Mouse (Mus musculus) heart, adult 18-20 months (tissue): ENCODE measurements around the gene Zic4. TPM values are rescaled to one million over a fixed set of nuclear protein-coding genes. Genes with fewer than 3 reads are reported as not detected.
A peak's percentile ranks its signal among the peaks of the same experiment; 100 is the strongest.

Source experiments
- DNase-seq, 2 experiments: peaks; one replicate each; pipeline ENCODE4 v3.0.0; 2021 to 2022; ENCODE audit warnings: mixed read lengths in 1 of 2
- long read RNA-seq, 2 experiments: library from polyadenylated mRNA; stranded (forward); transcript quantifications; one replicate each; pipeline ENCODE4 v2.0.0; 2021
- total RNA-seq, 2 experiments: library from RNA; stranded (reverse); gene quantifications; 2 replicates each; pipeline ENCODE4 v1.2.3; 2021

Gene Zic4
- not detected for total RNA-seq
- long read RNA-seq, experiment 1 = 0 reads
- long read RNA-seq, experiment 2 = 0 reads

DNA sequence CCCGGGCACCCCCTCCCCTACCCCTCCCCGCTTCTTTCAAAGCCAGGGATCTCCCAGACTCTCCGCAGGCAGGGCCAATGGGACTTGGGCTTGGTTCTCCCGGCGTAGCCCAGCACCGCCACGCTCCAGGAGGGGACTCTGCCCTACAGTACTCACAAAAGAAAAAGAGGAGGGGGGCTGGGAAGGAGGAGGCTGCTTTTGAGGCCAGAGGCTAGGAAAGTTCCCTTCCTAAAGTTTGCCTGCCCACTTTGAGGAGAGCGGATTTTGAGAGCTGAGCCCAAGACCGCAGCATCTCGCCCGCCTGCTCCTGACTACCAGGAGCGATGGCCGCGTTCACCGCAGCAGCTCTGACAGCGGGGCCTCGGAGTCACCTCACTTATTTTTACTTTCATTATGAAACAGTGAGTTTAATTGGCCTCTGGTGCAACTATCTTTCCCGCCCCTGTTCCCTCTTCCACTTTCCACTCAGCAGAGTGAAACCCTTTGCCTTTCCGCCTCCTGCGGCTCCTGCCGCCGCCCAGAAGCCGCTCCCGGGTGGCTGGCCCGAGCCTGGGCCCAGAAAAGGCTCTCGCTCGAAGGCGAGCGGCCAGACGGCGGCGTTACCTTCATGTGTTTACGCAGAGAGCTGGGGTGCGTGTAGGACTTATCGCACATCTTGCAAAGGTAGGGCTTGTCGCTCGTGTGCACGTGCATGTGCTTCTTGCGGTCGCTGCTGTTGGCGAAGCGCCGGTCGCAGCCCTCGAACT is at the start of gene Zic4:
TSS of gene Zic4 (plus strand) at position 558 of the 746 bp plus-strand sequence.
- peak in 1 of 2 experiments; percentile 34 for DNase-seq

DNA sequence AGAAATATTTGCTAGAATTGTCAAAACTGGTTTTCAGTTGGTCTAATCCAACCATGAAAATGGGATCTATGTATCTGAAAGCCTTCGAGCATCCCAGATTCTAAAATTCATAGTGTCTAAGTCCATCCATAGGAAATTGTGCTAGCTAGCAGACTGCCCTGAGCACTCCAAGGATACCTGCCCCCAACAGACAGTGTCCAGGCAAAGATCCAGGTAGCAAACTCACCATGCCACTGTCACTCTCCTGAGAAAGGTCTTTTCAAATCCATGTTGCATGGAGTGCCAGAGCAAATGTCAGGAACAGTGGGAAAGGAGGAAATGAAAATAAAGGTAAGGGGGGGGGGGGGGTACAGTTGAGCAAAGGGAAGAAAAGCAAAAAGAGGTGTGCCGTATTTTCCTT is 14.6 kb upstream of the Zic4 start:
- no peak for DNase-seq

DNA sequence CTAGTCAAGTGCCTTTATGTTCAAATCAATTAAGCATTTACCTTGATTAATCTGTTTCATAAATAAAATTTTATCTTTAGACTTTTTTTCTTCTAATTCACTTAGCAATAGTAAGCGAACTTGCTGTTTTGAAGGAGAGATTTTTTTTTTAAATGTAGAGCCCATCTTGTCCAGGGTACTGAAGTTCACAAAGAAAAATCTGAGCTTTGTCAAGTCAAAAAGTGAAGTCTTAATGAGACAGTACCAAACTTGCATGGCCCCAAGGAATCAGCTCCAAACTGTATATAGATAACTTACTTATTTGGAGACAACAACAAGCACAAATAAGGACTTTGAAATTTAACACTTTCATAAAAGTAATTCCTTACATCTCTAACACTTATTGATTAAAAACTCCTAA is 13.5 kb upstream of the Zic4 start:
- DNase-seq = no peak

DNA sequence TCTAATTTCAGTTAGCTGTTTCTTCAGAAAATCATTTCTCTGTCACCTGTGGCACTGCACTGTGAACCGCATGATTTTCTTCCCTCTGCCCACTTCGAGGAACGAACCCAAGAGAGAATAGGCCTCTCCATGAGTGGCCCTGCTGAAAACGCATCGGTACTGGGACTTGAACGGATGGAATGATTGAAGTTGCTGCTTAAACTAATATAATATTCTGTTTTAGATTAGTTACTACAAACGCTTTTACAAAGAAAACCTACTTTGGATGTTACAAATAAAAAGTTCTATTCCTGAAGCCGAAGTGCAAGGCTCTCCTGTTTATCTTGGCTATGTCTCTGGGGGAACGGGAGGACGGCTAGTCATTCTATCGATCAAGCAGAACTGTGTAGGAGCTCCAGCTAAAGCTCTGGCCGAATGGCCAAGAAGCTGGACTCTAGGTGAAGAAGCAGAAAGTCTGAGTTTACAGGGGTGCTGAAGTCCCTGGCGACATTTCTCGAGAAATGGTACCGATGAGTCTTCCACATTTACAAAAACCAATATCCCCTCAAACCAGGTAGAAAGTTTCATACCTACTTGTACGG is 11.9 kb upstream of the Zic4 start:
- no peak for DNase-seq

DNA sequence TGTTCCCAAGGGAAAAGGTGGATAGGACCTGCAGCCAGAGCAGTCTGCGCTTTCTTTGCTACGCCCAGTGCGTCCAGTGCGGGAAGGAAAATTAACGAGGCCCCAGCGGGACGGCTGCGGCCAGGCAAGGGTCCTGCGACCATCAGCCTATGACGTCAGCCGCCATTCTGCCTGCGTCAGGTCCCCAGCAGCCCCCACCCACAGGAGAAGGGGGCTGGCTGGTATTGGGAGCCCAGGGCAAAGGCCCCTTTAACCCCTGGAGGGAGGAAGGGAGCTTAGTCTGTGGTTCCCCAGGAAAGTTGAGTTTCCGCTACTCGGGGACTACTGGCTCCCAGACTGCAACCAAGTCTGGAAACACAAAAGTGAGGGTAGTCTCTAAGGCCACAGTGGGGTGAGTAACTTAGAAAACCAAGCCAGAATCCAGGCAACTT is 11.3 kb upstream of the Zic4 start:
- no peak for DNase-seq

DNA sequence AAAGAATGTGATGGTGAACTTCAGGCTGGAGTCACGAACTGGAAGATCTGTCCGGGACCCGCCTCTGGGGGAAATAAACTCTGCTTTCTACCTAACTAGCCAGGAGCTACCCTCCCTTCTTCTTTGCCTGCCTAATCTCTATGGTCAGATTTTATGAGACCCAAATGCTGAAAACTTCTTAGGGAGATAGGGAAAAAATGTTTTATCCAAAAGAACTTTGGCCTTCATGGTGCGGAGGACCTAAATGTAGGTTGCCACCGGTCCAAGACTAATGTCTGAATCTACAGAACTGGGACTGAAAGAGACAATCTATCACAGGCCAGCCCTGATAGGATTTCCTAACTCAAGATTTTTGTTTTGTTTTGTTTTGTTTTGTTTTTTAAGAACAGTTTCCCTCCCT is 10.9 kb upstream of the Zic4 start:
- no peak for DNase-seq

DNA sequence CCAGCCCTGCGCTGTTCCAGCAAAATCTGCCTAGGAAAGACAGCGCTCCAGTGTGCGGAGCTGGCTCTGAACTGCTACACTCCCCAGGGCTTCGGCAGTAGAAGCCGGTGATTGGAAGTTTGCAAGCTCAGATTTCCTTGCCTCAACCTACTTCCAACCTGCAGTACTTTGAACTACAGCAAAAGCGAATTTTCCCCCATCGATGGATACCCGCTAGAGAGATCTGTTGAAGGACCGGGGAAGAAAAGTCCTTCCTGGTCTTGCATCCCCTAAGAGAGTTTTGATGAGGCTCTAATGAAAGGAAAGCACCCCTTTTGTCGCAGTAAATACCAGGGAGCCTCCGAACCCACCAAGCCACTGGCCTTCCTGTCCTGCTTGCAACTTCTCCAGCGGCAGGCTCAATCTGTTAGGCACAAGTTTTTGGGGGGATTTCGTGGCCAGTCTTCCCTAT is 10.2 kb upstream of the Zic4 start:
- DNase-seq = no peak

DNA sequence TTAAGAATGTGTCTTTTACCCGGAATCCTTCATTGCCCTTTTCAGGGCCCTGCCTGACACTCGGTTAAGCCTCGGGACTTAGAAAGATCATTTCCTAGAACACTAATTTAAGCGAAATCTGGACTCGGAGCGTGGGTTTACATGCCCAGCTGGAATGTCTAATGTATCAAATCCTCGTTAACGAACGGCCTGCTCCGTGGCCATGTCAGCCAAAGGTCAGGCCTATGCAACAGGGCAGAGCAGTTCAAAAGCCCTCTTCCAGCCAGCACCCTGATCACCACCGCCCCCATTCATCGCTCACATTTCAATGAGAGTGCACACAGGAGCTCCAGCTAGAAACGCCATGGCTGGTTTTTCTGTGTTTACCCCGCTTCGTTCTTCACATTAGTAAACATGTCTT is 9.4 kb upstream of the Zic4 start:
- no peak for DNase-seq

DNA sequence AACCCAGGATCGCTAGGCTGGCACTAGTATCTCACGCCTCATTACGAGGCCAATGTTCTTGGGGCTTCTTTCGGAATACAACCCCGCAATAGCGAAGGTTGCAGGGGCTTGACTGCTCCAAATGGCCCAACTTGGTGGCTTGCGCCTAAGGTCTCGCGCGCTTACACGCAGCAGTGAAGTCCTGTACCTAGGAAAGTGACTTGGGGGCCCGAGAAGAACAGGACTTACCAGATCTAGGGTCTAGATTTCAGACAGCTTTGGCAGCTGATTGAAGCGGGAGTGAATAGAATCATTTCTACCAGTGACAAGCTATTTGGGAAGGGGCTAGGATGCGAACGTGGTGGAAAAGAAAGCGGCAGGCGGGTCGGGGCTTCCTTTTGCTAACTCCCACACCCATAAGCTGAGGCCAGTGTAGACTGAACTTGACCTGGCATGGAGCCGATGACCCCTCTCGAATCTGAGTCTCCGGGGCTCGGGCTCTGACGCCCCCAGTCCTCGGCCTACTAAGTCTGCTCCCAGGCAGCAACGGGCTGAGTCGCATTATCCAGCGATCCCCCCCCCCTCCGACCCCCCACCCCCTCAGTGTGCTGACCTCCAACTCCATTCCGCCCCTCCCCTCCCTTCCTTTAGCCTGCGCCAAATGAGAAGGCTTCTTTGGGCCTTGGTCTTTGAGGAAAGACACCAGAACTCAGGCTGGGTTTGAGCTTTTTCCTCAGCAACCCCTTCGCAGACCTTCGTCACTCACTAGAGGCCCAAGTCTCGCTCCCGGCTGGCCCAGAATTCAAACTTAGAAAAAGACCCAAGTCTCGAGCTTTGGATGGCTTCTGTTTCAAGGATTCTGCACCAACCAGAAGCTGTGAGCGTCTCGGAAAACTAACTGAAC is 8.4 kb upstream of the Zic4 start:
- DNase-seq = no peak

DNA sequence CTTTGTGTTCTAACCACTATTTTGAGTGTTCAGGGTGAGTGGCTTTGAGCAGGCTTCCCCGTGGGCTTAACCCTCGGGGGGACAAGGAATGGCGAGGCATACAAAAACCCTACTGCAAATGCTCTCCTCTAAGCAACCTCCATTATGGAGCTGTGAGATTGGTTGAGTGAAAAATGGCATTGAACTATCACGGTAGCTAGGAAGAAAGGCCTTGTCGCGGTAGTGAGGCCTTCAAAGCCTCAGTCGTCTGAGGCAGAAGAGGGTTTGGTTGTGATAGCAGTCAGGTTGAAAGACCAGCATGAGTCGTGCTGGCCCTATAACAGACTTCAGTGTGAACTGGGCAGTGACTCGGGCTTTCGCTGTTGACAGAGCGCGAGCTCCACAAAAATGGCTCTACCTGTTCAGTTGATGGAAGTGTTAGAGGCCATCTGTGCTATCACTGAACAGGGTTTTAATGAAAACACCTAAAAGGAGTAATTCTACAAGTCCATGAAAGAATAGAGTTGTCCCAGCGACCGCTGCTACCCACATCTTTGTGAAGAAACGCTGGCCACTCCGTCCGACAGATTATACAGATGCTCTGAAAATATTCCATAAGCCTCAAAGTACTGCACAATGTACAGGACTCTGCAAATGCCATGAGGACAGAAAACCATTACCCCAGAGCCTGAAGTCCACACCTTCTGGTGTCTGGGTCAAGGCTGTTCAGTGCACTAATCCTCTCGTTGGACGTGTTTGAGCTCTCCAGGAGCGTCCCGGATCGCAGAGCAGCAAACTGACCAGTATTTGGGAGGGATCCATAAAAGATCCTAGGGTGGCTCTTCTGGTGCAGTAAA is 7.6 kb upstream of the Zic4 start:
- no peak for DNase-seq

DNA sequence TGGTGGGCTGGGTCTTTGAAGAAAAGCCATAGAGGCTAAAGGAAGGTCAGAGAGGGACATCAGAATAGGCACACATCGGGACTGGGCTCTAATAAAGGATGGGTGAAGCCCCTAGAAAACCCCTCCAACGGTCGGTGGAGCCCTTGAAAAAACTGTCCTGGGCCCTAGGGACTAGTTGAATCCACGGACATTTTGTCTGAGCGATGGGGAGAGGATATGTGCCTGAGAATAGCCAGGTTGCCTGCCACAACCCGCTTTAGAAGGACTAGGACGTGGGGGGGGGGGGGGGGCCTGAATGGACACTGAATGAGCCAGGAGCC is 7.0 kb upstream of the Zic4 start:
- DNase-seq = no peak

DNA sequence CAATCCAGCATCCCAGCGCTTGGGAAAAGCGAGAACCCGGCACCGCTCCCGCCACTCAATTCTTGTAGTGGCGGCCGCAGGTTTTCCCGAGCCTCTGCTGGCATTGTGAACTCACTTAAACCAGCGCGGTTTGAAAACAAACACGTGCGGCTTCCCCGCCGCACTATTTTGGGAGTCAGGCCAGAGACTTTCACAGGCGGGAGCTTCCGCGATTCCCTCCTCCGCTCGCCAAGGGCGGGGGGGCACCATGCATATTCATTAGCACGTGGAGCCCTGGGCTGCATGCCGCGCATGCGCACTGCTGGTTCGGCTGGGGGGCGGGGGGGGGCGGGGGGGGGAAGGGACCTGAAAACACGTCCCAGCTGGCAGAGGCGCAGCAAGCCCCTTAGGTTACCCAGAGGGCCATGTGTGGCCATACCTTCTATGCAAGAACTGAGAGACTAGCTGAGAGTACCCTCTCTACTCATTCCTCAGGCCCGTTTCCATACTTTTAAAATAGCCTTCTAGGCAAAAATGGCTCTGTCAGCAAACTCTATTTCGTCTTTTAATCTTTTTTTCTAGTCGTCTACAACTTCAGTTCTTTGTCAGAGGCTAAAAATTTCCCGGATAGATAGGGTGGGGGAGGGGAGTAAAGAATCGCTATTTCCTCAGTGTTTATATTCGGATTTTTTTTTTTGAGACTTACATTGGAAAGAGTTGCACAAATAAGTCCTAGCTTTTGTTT is 6.4 kb upstream of the Zic4 start:
- DNase-seq = no peak

DNA sequence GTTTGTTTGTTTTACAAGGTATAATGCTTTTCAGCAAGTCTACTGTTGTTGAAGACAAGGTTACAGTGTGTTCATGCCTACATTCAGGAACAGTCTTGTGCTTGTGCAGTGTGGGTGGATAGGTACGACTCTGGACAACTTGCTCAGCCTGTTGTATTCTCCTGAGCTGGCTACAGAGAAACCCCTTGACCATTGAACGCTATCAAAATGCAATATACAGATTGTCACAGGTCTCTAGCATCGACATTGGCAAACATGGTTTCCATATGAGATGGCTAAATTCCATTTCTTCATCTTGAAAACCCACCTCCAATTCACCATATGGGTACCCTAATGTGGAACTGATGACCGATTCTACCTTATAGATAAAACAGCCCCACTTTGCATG is 5.9 kb upstream of the Zic4 start:
- DNase-seq = no peak

DNA sequence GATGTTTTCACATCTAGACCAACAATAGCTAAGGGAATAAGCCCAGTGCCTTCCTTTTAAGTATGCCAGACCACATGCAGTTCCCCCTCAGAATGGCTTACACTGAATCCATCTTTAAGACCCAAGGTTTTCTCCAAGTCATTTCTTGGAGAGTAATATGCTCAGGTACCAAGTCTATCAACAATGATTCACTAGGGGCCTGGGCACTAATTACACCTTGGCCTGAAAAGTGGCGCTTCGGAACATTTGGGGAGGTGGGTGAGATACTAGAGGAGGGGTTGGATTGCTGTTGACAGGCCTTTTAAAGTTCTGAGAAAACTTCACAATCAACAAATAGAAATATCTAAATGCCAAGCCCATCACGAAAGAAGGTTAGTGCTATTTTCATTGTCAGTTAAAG is 4.9 kb upstream of the Zic4 start:
- DNase-seq = no peak

DNA sequence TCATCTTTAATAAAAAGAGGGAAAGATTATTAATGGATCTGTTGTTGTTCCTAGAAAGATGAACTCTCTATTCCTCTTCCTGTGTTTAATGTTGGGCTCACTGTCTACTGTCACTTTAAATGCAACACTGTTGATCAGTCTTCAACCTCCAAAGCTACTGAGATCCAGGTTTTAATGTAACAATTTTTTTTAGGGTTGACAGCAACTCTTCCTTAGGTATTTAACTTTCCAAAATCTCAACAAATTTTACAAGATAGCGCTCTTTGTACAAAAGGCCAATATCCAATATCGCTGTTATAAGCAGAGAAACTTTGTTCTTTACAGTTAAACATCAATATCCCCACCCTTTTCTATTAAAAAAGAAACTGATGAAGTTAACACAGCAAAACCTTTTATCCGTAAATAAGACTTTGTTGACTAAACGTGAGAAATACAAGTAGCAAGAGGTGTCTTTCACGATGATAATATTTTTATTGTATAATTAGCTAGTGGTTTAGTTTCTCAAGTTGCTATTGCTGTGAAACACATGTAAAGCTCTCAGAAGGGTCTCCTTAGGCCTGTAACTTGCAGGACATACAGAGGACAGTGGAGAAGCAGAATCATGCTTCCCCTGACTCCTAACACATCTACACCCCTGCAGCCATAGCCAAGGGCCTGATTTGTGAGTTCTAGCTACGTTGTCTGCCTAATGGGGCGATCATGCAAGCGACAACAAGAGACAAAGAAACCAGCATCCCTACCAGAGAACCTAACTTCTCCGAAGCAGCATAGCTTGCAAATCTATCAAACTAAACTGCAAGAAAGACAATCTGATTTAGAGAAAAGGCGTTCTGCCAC is 3.1 kb upstream of the Zic4 start:
- no peak for DNase-seq

DNA sequence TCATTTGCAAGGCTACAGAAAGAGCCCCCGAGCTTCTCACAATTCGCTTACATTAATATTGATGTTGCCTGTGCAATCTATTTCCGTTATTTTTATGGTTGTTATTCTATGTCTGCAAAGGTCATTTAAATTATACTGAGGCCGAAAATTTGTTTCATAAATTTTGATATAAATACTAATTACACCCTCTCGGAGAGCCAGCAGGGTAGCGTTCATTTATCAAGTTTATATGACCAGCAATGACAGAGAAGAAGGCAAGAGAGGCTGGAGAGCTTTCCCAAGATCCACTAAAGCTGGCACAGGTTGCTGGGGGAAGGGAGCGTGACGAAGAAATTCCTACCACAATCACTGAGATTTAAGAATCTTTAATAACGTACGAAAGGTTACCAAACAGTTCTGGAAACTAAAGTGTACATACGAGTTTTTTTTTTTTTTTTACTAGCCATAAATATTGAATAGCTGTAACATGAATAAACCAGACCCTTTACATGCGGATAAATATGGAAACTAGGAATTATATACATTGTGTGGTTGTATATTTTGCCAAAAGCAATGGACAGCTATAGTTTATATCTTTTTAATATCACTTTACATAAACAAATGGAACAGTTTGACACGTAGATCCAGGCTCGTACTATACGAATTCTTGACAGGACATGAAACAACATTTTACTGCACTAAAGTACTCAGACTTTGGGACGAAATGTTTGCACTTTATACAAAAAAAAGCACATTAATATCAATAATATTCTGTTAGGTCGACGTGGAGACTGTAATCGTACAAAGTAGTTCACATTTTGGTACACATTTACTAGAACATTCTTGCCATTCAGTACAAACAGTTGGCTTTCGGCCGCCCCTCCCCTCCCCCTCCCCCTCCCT is 1.8 kb upstream of the Zic4 start:
- no peak for DNase-seq

DNA sequence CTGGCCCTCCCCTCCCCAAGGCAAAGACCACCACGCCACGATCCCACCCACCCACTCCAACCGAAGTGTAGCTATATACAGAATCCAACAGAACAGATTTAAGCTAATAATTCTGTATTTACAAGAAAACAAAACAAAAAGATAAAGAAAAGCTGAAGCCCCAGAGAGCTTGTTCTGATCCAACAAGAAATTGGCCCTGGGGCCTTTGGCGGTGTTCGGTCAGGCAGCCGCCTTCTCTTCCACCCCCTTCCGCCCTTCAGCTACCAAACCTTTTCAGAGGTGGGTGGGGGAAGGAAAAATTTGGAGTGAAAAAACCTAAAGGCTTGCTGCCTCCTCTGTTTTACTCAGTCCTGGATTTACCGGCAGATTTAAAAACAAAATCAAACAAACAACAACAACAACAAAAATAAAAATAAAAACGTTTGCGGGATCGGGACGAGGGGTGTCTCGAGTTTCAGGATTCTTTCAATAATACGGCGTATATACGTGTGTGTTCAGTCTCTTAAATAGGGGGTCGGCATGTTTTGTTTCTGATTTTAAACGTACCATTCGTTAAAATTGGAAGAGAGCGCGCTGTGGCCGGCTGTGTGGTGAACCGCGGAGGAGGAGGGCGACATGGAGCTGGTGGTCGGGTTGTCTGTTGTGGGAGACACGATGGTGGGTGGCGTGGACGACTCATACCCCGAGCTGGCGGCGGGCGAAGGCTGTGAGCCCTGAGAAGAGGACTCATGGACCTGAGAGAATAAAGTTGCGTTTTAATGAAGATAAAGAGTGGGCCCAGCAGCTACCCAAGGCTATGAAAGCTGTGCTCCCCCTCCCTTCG is 969 bp upstream of the Zic4 start:
- DNase-seq = no peak

DNA sequence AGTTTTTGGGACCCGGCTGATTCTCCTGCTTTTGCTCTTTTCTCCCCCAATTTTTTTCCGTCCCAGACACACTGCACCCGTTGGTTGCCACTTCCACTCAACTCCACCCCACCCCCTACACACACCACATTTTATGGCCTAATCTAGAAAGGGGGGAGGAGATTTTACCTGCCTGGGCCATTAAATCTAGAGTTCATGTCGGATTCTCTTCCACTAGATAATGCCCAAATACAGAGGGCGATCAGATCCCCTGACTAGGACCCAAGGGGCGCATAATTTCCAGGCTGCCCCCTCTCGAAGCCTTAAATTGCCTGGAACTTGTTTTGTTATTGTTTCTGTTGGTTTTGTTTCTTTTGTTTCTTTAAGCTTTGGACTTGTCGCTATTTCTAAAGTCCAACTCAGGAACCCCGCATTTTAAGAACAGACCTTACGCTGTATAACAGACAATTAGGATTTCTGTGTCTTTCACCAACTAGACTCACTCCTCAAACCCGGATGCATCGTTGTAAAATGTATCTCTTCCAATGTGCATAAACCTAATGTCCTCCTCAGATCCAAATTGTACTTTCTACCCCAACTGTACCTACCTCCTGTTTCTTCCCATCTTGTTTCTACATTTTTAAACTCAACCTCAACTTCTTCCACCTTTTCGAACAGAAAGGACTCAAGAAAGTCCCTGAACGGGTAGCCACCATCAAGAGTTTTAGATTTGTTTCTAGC is 958 bp downstream of the Zic4 start:
- no peak for DNase-seq
